Comparison of ENCODE assay signal across 28 mouse cellular contexts in genomic region chr5:89171025-89171718, GRCm38 (mm10).
DNase-seq lines count a peak whose midpoint lies in the region; ATAC-seq and TF ChIP-seq lines count a peak whose summit lies in the region.
"Had no signal": no experiment of that assay in that cellular context is flagged by ENCODE, and none has a peak within 500 bp of the region (broad histone marks: within the 10 kb centered on the region; RNA-seq: fewer than 3 reads in every experiment).

No protein-coding gene starts in this region.

- WGBS in hindbrain, embryonic 14.5 days, result 83% methylated on average over 2 of the region's 2 CpGs
- 90% methylated on average over 2 of the region's 2 CpGs for WGBS in hindbrain, embryonic 10.5 days
- WGBS in midbrain, postnatal 0 days, result 80% methylated on average over 2 of the region's 2 CpGs
- WGBS in midbrain, embryonic 14.5 days, result 92% methylated on average over 2 of the region's 2 CpGs

- no peak overlapping the region for H3K4me3 ChIP-seq in hindbrain, embryonic 14.5 days (replicated peaks; ENCODE audit: low read length)
- no peak overlapping the region for H3K4me3 ChIP-seq in hindbrain, embryonic 10.5 days
- no peak overlapping the region for H3K4me3 ChIP-seq in midbrain, postnatal 0 days (ENCODE audit: low read depth, low read length)
- H3K4me3 ChIP-seq in midbrain, embryonic 14.5 days (replicated peaks; ENCODE audit: low read depth, low read length), result no peak overlapping the region
- H3K4me3 ChIP-seq: erythroblast, embryonic 14.5 days; heart, embryonic 13.5 days; intestine, embryonic 15.5 days; midbrain, embryonic 15.5 days; myocyte; stomach, embryonic 15.5 days had no signal

- no peaks in the 10 kb centered on the region for H3K27me3 ChIP-seq in hindbrain, embryonic 14.5 days (ENCODE audit: control insufficient read depth, insufficient read depth, low read length)
- H3K27me3 ChIP-seq in hindbrain, embryonic 10.5 days (ENCODE audit: insufficient read depth, poor library complexity, severe bottlenecking), result no peaks in the 10 kb centered on the region
- H3K27me3 ChIP-seq in midbrain, postnatal 0 days (ENCODE audit: insufficient read depth, low read length), result no peaks in the 10 kb centered on the region
- H3K27me3 ChIP-seq in midbrain, embryonic 14.5 days (ENCODE audit: control insufficient read depth, insufficient read depth, low read length), result no peaks in the 10 kb centered on the region
- H3K27me3 ChIP-seq: CH12.LX; heart, embryonic 13.5 days; intestine, embryonic 15.5 days; midbrain, embryonic 15.5 days; stomach, embryonic 15.5 days had no signal

- H3K27ac ChIP-seq in hindbrain, embryonic 14.5 days, result no peak overlapping the region
- H3K27ac ChIP-seq in hindbrain, embryonic 10.5 days, result no peak overlapping the region
- H3K27ac ChIP-seq in midbrain, postnatal 0 days (ENCODE audit: low read depth, low read length), result no peak overlapping the region
- H3K27ac ChIP-seq in midbrain, embryonic 14.5 days (replicated peaks; ENCODE audit: low read depth, low read length), result no peak overlapping the region
- H3K27ac ChIP-seq: heart, embryonic 13.5 days; intestine, embryonic 15.5 days; liver, embryonic 14.5 days; macrophage; midbrain, embryonic 15.5 days; stomach, embryonic 15.5 days had no signal

- no peak for DNase-seq in cerebellum, adult 11-12 months
- no peak for DNase-seq in hindbrain, embryonic 14.5 days (ENCODE audit: low spot score)
- DNase-seq in hindbrain, embryonic 10.5 days (ENCODE audit: low spot score), result no peak
- DNase-seq in midbrain, postnatal 0 days (ENCODE audit: low spot score), result peak; percentile 66
- DNase-seq in midbrain, embryonic 14.5 days, result no peak
- no peak for DNase-seq in spleen, postnatal 36 days (ENCODE audit: low spot score in 2 of 2)
- DNase-seq: adrenal gland, adult 2 months; adrenal gland, postnatal 36 days; cerebellum, postnatal 14 days; gastrocnemius, postnatal 10 days; heart, postnatal 10 days; kidney, adult 2 months; kidney, postnatal 36 days; layer of hippocampus, postnatal 36 days; liver; lung, adult 2 months; lung, postnatal 10 days had no signal

- TF ChIP-seq CTCF in midbrain, postnatal 0 days (IDR thresholded peaks at IDR 0.05), result no peak

- ATAC-seq in cerebellum, adult (ENCODE audit: insufficient number of reproducible peaks, low FRiP score, low TSS enrichment), result peak; percentile 45; the same call in 1 of the 2 replicates
- peak; percentile 78 for ATAC-seq in hindbrain, embryonic 14.5 days (ENCODE audit: low FRiP score)
- peak; percentile 44 for ATAC-seq in midbrain, postnatal 0 days (ENCODE audit: low FRiP score)
- ATAC-seq in midbrain, embryonic 14.5 days (ENCODE audit: low FRiP score, low TSS enrichment), result no peak
- ATAC-seq: activated CD4-positive, CD25-positive, alpha-beta regulatory T cell, adult 4 months; intestine, embryonic 15.5 days; midbrain, embryonic 15.5 days had no signal

- H3K9ac ChIP-seq in hindbrain, embryonic 14.5 days, result no peak overlapping the region
- H3K9ac ChIP-seq in midbrain, postnatal 0 days (replicated peaks; ENCODE audit: low read length, poor library complexity, severe bottlenecking), result no peak overlapping the region
- H3K9ac ChIP-seq in midbrain, embryonic 14.5 days (replicated peaks; ENCODE audit: low read length), result no peak overlapping the region
- H3K9ac ChIP-seq: heart, embryonic 13.5 days; intestine, embryonic 15.5 days; liver, embryonic 14.5 days; midbrain, embryonic 15.5 days; stomach, embryonic 15.5 days had no signal

- H3K4me2 ChIP-seq in hindbrain, embryonic 14.5 days (replicated peaks), result no peak overlapping the region
- H3K4me2 ChIP-seq in midbrain, postnatal 0 days (ENCODE audit: low read depth, low read length, poor library complexity, severe bottlenecking), result no peak overlapping the region
- H3K4me2 ChIP-seq in midbrain, embryonic 14.5 days (ENCODE audit: low read length), result no peak overlapping the region
- H3K4me2 ChIP-seq: heart, embryonic 13.5 days; intestine, embryonic 15.5 days; midbrain, embryonic 15.5 days; stomach, embryonic 15.5 days had no signal

- H3K9me3 ChIP-seq in hindbrain, embryonic 14.5 days (ENCODE audit: control insufficient read depth, low read length), result no peaks in the 10 kb centered on the region
- H3K9me3 ChIP-seq in hindbrain, embryonic 10.5 days, result no peaks in the 10 kb centered on the region
- no peaks in the 10 kb centered on the region for H3K9me3 ChIP-seq in midbrain, postnatal 0 days (ENCODE audit: low read length)
- no peaks in the 10 kb centered on the region for H3K9me3 ChIP-seq in midbrain, embryonic 14.5 days (ENCODE audit: control insufficient read depth, low read length)
- H3K9me3 ChIP-seq: heart, embryonic 13.5 days; intestine, embryonic 15.5 days; midbrain, embryonic 15.5 days; stomach, embryonic 15.5 days had no signal

- no peaks in the 10 kb centered on the region for H3K36me3 ChIP-seq in hindbrain, embryonic 14.5 days (replicated peaks; ENCODE audit: control insufficient read depth, insufficient read depth)
- no peaks in the 10 kb centered on the region for H3K36me3 ChIP-seq in hindbrain, embryonic 10.5 days
- H3K36me3 ChIP-seq in midbrain, postnatal 0 days (ENCODE audit: insufficient read depth, low read length), result no peaks in the 10 kb centered on the region
- no peaks in the 10 kb centered on the region for H3K36me3 ChIP-seq in midbrain, embryonic 14.5 days (ENCODE audit: control insufficient read depth, insufficient read depth, low read length)
- H3K36me3 ChIP-seq: intestine, embryonic 15.5 days; midbrain, embryonic 15.5 days; stomach, embryonic 15.5 days had no signal

- H3K4me1 ChIP-seq in hindbrain, embryonic 14.5 days (replicated peaks; ENCODE audit: control insufficient read depth, insufficient read depth, low read length), result no peaks in the 10 kb centered on the region
- no peaks in the 10 kb centered on the region for H3K4me1 ChIP-seq in hindbrain, embryonic 10.5 days (replicated peaks)
- no peaks in the 10 kb centered on the region for H3K4me1 ChIP-seq in midbrain, postnatal 0 days (ENCODE audit: insufficient read depth, low read length)
- no peaks in the 10 kb centered on the region for H3K4me1 ChIP-seq in midbrain, embryonic 14.5 days (ENCODE audit: control insufficient read depth, insufficient read depth, low read length)
- H3K4me1 ChIP-seq: heart, embryonic 13.5 days; intestine, embryonic 15.5 days; midbrain, embryonic 15.5 days; stomach, embryonic 15.5 days had no signal
